Mouse (Mus musculus) mature B cell (primary cell): ENCODE data around the gene Sec14l1.
"Not testable (repeated sequence)": the region's sequence is repeated elsewhere in the genome, so short reads cannot be mapped to it uniquely, and the experiment has no call there.

ENCODE experiments used
- in situ Hi-C: fragments of 300-500 bp; cut with MboI; formaldehyde crosslinking; loops from 2 replicates; pipeline ENCODE4 v1.14.3; 2019

Sec14l1 gene

DNA sequence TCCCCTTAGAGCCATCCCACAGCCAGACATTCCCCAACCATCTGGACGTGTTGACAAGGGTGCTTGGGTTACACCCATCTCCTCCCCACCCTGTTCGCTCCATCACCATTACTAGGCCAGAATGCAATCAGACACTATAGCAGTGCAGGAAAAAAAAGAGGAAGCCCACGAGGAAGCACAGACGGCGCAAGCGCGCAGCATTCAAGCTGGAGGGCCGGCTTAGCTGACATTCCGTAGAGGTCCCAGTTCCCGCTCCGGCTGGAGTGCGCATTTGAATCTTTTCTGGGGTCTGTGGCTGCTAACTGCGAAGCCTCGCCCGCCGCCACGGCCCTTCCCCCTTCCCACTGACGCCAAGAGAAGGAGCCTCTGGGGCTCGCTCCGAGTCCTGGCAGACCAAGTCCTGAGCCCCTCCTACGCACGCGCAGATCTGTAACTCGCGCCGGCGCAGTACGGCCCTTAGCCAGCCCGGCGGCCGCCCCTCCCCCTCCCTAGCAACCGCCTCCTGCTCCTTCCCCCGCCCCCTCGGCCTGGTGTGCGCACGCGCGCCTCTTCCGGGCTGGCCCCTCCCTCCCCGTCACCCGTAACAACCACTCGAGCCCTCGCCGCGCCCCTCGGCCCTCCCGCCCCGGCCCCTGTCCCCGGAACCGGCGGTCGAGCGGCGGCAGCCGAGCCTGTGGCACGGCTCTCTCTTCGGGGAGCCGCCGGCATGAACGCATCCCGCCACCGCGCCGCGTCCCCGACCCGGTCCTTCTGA lies at the start of gene Sec14l1:
Gene Sec14l1, plus strand, starts transcription at position 577 of the 754 bp plus-strand sequence.
- in situ Hi-C loops, result loop anchor here (5.0 kb wide), 1 partner anchor 37 kb away; no protein-coding TSS in a partner anchor

GRCm38 (mm10) chr11:117065602-117066001 lies 49.4 kb upstream of the Sec14l1 start:
- in situ Hi-C loops, result not testable (repeated sequence)

DNA sequence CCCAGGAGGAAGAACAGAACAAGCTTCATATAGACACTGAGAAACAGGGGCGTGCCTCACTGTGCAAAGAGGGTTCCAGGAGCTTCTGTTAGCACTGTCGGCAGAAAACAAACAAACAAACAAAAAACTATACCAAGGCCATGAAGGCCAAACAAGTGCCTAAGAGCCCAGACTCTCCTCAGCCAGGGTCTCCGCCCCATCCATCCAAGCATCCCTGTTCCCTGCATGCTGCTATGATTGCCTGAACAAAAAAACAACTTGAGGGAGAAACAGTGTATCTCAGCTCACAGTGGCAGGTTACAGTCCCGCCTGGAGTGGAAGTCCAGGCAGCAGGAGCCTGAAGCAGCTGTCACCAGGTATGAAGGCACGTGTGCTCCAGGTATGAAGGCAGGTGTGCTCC lies 48.2 kb upstream of the Sec14l1 start:
- in situ Hi-C loops, result no loop called here

- in situ Hi-C loops, result no loop called here
Measured at GRCm38 (mm10) chr11:117068332-117068731, 46.6 kb upstream of the Sec14l1 start.

DNA sequence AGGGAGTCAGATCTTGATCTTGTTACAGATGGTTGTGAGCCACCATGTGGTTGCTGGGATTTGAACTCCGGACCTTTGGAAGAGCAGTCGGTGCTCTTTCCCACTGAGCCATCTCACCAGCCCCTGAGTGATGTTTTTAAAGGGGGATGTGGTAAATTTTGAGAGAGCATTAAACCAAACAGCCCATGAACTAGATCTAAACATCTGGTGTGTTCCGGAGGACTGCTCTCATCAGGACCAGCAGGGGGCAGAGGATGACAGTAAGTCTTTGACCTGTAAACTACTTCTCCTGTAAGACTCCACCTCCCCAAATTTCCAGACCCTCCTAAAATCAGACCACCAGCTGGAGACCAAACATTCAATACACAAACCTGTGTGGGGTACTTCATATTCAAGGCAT lies 45.9 kb upstream of the Sec14l1 start:
- in situ Hi-C loops, result no loop called here

DNA sequence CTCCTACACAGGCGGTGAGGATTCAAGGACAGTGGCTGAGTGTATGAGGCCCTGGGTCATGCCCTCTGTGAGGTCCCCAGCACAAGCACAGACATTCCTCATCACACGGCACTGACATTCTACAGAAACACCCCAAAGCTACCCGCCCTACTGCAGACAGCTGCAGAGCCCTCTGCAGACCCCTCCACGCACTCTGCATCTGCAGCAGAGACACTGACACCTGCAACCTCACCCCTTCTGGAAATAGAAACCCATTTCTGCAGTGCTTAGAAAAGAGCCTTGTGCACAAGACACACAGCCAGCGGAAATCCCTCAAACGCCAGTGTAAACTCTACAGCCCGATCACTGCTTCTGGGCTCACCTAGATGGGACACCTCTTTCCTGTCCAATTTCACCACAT lies 44.3 kb upstream of the Sec14l1 start:
- in situ Hi-C loops, result no loop called here

- in situ Hi-C loops, result no loop called here
Measured at GRCm38 (mm10) chr11:117072128-117072527, 42.8 kb upstream of the Sec14l1 start.

DNA sequence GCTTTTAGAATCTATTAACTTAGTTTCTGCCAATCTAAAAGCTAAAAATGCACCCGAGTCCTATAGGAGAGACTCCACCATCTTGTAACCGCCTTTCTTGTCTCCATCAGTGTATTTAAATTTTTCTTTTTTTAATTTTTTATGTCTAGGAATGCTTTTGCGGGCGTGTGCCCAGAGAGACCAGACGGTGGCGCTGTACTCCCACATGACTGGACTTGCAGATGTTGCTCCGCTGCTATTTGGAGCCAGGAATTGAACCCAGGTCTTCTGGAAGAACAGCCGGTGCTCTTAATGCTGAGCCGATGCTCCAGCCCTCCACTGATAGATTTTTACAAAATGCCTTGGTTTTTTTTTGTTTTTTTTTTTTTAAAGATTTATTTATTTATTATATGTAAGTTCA lies 41.5 kb upstream of the Sec14l1 start:
- in situ Hi-C loops, result no loop called here

DNA sequence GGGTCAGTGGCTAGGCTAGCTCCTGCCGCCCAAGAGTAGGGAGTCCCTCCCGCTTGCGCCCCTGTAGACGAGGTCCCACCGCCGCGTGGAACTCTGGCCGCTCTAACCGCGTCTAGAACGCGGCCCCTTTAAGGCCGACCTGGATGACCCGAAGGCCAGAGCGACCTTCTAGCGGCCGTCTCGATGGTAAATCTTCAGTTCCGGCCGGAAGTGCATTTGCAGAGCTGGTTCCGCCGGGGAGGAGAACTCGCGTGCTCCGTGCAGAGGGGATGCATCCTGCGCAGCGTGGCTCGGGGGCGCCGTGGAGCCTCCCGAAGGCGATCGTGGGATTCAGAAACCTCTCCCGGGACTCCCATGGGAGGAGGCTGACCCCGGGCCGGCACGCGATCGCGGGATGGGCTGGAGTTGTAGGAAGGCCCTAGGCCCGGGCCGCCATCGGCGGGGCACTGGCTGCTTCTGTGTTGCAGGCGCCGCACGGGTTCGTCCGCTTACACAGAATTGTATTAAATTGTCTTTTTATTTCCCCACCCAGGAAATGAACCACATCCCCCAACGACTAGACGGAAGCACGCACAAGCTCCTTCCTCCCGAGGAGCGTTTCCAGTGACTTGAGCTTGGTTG lies 38.3 kb upstream of the Sec14l1 start:
- in situ Hi-C loops, result loop anchor here (5.0 to 25.0 kb wide), 2 partner anchors 41 to 286 kb away; partner anchors contain the start of gene Sec14l1

GRCm38 (mm10) chr11:117077227-117077626 lies 37.7 kb upstream of the Sec14l1 start:
- in situ Hi-C loops, result loop anchor here (5.0 to 25.0 kb wide), 2 partner anchors 40 to 285 kb away; partner anchors contain the start of gene Sec14l1

- in situ Hi-C loops, result loop anchor here (5.0 to 25.0 kb wide), 2 partner anchors 39 to 284 kb away; partner anchors contain the start of gene Sec14l1
Measured at GRCm38 (mm10) chr11:117077902-117078301, 37.1 kb upstream of the Sec14l1 start.

- in situ Hi-C loops, result loop anchor here (5.0 to 25.0 kb wide), 2 partner anchors 39 to 284 kb away; partner anchors contain the start of gene Sec14l1
Measured at GRCm38 (mm10) chr11:117078637-117079240, 36.2 kb upstream of the Sec14l1 start.

DNA sequence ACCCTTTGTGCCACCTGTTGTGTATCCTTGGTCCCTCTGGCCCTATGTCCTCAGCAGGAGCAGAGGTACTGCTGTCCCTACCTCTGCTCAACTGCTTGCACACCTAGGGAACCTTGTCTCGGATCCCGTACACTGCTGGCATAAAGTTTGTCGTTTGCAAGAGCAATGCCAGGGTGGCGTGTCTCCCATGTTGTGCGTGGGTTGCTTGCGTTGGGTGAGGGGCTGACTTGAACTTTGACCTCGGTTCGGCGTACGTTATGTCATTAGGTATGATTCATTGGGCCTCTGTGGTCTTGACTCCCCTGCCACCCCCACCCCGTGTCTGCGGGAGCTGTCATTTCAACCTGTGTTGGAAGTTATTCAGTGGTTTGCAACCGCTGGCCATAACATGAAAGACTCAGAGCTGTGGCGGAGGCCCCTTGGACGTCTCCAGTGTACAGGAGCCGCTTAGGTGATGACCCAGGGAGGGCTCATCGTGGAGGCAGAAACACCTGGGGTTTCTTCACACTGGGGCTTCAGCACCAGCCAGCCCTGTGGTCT lies 35.2 kb upstream of the Sec14l1 start:
- in situ Hi-C loops, result loop anchor here (5.0 to 25.0 kb wide), 2 partner anchors 38 to 283 kb away; partner anchors contain the start of gene Sec14l1

DNA sequence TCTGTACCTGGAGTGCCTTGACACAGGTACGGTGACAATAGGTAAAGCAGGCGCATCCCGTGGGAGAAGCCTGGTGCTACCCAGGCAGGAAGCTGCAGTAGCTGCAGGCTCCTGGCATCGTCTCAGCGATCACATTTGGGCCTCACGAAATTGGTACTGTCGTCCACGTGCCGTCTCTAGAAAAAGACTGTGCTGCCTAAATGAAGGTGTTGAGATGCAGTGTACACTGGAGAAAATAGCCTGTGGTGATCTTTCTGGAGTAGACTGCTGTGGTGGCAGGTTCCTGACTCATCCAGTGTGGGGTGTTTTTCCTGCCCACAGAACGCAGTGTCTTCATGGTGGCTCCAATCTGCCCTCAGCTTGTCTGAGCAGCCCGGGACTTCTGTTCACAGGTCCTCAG lies 34.8 kb upstream of the Sec14l1 start:
- in situ Hi-C loops, result loop anchor here (25.0 kb wide), 1 partner anchor 282 kb away; no protein-coding TSS in a partner anchor

DNA sequence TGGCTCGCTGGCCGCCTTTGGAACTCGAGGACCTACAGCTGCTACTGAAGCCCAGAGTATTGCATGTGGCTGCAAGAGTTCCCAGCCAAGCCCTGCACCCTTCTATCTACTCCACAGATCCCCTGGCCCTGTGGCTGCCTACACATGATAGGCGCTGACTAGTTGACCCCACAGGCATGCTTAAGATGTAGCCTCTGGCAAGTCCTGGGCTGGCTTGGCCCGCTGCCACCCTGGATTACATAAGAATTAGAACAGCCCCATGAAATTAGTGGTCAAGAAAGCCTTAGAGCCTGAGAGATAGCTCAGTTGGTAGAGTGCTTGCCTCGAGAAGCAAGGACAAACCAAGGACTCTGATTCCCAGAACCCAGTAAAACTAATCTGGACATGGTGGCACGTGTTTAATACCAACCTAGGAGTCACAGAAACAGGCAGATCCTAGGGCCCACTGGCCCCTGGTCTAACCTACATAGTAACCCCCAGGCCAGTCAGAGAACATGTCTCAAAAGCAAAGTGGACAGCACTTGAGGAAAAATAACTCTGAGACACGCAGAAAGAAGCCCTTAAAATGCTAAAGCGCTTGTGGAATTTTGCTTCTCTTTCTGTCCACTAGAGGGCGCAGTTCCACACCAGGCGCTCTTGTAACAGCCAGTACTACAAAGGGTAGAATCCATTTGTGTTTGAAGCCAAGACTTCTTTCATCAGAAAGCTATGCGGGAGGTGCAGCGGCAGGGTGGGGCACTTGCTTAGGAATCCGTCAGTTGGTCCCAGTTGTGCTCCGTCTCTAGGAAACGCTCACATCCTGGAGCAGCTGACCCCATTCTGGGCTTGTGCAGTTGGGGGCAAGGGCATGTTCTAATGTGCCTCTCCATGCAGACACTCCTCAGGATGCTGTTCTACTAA lies 33.6 kb upstream of the Sec14l1 start:
- in situ Hi-C loops, result loop anchor here (25.0 kb wide), 1 partner anchor 281 kb away; no protein-coding TSS in a partner anchor

DNA sequence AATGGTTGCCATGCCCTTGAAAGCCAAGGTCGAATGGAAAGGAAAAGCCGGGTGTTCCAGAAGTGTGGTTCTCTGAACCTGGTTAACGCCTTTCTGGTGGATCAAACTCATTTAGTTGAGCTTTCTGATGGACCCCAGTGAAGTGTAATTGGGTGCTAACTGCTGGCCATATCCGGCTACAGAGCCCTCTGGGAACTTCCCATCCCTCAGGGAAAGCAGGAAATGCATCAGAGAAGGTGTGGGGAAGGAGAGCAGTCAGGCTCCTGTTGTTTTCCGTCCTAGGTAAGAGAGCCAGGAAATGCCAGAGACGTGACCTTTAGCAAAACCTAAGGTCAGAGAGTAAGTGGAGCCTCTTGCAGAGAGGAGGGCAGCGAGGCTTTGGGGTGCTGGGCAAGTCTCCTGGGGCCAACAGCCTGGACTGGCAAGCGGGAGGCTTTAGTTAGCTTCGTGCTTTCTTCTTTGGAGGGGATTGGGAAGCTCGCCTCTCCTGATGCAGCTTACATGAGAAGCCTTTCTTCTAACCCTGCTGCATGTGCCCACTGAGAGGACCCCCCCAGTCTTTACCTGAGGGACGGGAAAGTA lies 32.5 kb upstream of the Sec14l1 start:
- in situ Hi-C loops, result loop anchor here (25.0 kb wide), 1 partner anchor 280 kb away; no protein-coding TSS in a partner anchor

- in situ Hi-C loops, result loop anchor here (25.0 kb wide), 1 partner anchor 279 kb away; no protein-coding TSS in a partner anchor
Measured at GRCm38 (mm10) chr11:117083052-117083881, 31.7 kb upstream of the Sec14l1 start.

DNA sequence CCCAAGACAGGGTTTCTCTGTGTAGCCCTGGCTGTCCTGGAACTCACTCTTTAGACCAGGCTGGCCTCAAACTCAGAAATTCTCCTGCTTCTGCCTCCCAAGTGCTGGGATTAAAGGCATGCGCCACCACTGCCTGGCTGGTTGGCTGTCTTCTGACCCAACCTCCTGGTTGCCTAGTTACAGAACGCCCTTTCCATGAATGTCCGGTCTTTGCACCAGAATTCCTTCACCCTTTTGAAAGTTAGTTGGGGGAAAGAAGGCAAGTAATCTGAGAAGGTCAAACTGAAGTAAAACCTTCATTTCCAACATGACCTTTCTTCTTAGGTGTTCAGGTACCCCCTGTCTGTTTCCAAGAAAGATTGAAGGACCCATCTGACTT lies 31.1 kb upstream of the Sec14l1 start:
- in situ Hi-C loops, result loop anchor here (25.0 kb wide), 1 partner anchor 278 kb away; no protein-coding TSS in a partner anchor

DNA sequence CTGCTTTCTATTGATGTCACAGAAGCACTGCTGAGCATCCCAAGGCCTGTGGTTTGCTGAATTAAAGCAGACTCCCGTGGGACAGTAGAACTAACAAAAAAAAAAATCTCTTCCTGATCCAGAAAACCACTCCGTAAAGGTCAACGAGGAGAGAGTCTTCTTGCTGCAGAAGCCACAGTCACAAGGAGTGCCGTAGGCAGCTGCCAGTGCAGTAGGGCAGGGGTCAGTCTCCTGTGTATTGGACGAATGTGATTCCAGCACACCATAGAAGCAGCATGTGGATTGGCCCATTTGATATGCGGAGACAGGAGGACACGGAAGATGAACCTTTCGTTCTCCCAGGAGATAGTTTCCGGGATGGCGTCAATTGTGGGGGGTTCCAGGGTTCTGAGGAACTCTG lies 28.8 kb upstream of the Sec14l1 start:
- in situ Hi-C loops, result loop anchor here (25.0 kb wide), 1 partner anchor 276 kb away; no protein-coding TSS in a partner anchor
